Mouse (Mus musculus): ENCODE results near the gene Zyg11a. TPM values are rescaled to one million over a fixed set of nuclear protein-coding genes. Genes with fewer than 3 reads are reported as not detected.
"Not testable (repeated sequence)": the region's sequence is repeated elsewhere in the genome, so short reads cannot be mapped to it uniquely, and the experiment has no call there.

Zyg11a gene
- total RNA-seq (2021) = under 1 TPM; 0.25 to 0.34 TPM
- long read RNA-seq, experiment 1 = 0 reads
- long read RNA-seq, experiment 2 = 0 reads

- no peak for DNase-seq (ENCODE audit: low spot score in 2 of 2)
These were observed at the start of gene Zyg11a for GRCm38 (mm10) chr4:108217332-108218179. TSS of gene Zyg11a (minus strand) at chr4:108218048.

GRCm38 (mm10) chr4:108265774-108266173, 47.9 kb upstream of the Zyg11a start:
- no peak for DNase-seq (ENCODE audit: low spot score in 2 of 2)

GRCm38 (mm10) chr4:108253317-108253716, 35.5 kb upstream of the Zyg11a start:
- DNase-seq (ENCODE audit: low spot score in 2 of 2) = no peak

- no peak for DNase-seq (ENCODE audit: low spot score in 2 of 2)
These were observed 32.7 kb upstream of the Zyg11a start for GRCm38 (mm10) chr4:108250501-108250900.

GRCm38 (mm10) chr4:108249314-108249713, 31.5 kb upstream of the Zyg11a start:
- DNase-seq (ENCODE audit: low spot score in 2 of 2) = no peak

GRCm38 (mm10) chr4:108233654-108234053, 15.8 kb upstream of the Zyg11a start:
- DNase-seq (ENCODE audit: low spot score in 2 of 2) = no peak

GRCm38 (mm10) chr4:108225341-108225872, 7.6 kb upstream of the Zyg11a start:
- DNase-seq (ENCODE audit: low spot score in 2 of 2) = no peak

GRCm38 (mm10) chr4:108222507-108222906, 4.7 kb upstream of the Zyg11a start:
- no peak for DNase-seq (ENCODE audit: low spot score in 2 of 2)

- DNase-seq (ENCODE audit: low spot score in 2 of 2) = no peak
These were observed 1.2 kb upstream of the Zyg11a start for GRCm38 (mm10) chr4:108219019-108219418.

GRCm38 (mm10) chr4:108213023-108213422, 4.8 kb downstream of the Zyg11a start:
- DNase-seq (ENCODE audit: low spot score in 2 of 2) = no peak

- DNase-seq (ENCODE audit: low spot score in 2 of 2) = no peak
These were observed 13.2 kb downstream of the Zyg11a start for GRCm38 (mm10) chr4:108204629-108205028.

GRCm38 (mm10) chr4:108199236-108199635, 18.6 kb downstream of the Zyg11a start:
- no peak for DNase-seq (ENCODE audit: low spot score in 2 of 2)

- DNase-seq (ENCODE audit: low spot score in 2 of 2) = no peak
These were observed 21.5 kb downstream of the Zyg11a start for GRCm38 (mm10) chr4:108196277-108196855.

- DNase-seq (ENCODE audit: low spot score in 2 of 2) = no peak
These were observed 25.0 kb downstream of the Zyg11a start for GRCm38 (mm10) chr4:108192821-108193323.

GRCm38 (mm10) chr4:108182278-108182677, 35.6 kb downstream of the Zyg11a start:
- DNase-seq (ENCODE audit: low spot score in 2 of 2) = no peak

GRCm38 (mm10) chr4:108168056-108168455, 49.8 kb downstream of the Zyg11a start:
- no peak for DNase-seq (ENCODE audit: low spot score in 2 of 2)

GRCm38 (mm10) chr4:108166874-108167273, 51.0 kb downstream of the Zyg11a start:
- DNase-seq (ENCODE audit: low spot score in 2 of 2) = no peak

- peak; percentile 17 to 18 for DNase-seq (ENCODE audit: low spot score in 2 of 2)
These were observed 52.5 kb downstream of the Zyg11a start, which contains the start of gene Echdc2 for GRCm38 (mm10) chr4:108165152-108165895. TSS of gene Echdc2 (plus strand) at chr4:108165437.

- no peak for DNase-seq (ENCODE audit: low spot score in 2 of 2)
These were observed 54.6 kb downstream of the Zyg11a start for GRCm38 (mm10) chr4:108163291-108163690.

GRCm38 (mm10) chr4:108161936-108162335, 55.9 kb downstream of the Zyg11a start:
- DNase-seq (ENCODE audit: low spot score in 2 of 2) = no peak

GRCm38 (mm10) chr4:108155141-108155540, 62.7 kb downstream of the Zyg11a start:
- DNase-seq (ENCODE audit: low spot score in 2 of 2) = not testable (repeated sequence)

Data from adrenal gland, postnatal 4 days (tissue).